Comparison of ENCODE assay signal across 19 mouse cellular contexts in the genomic region with DNA sequence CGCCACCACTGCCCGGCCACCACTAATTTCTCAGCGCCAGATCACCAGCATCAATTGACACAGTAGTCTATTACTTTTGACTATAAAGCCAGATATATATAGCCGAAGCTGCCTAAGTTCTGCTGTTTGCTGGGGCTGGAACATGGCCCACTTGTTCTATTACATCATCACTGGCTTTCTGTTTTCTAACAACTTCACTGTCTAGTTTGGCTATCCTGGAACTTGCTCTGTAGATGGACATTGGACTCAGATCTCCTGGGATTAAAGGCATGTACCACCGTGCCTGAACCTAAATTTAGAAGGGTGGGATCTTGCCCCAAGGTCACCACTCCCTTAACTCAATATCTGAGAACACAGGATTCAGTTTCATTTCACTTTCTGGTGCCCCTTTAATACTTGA. TPM values are rescaled to one million over a fixed set of nuclear protein-coding genes. Genes with fewer than 3 reads are reported as not detected.
"Had no signal": no experiment of that assay in that cellular context is flagged by ENCODE, and none has a peak within 500 bp of the region (broad histone marks: within the 10 kb centered on the region; RNA-seq: fewer than 3 reads in every experiment).

No protein-coding gene starts in this region.

- H3K27ac ChIP-seq: macrophage; midbrain, embryonic 13.5 days; midbrain, embryonic 15.5 days; neural tube, embryonic 12.5 days; stomach, embryonic 15.5 days; stomach, postnatal 0 days had no signal

- H3K9ac ChIP-seq: lung, embryonic 14.5 days; midbrain, embryonic 13.5 days; midbrain, embryonic 15.5 days; neural tube, embryonic 12.5 days; stomach, embryonic 15.5 days had no signal

- H3K4me1 ChIP-seq: megakaryocyte, embryonic 14.5 days; midbrain, embryonic 13.5 days; midbrain, embryonic 15.5 days; neural tube, embryonic 12.5 days; stomach, embryonic 15.5 days had no signal

- DNase-seq: lung, adult 18-20 months; lung, embryonic 14.5 days; lung, postnatal 14 days; lung, postnatal 36 days; right cerebral cortex, postnatal 14 days; thymus, adult 2 months; thymus, postnatal 25 days; thymus, postnatal 4 days had no signal

- H3K4me2 ChIP-seq: lung, embryonic 14.5 days; midbrain, embryonic 11.5 days; midbrain, embryonic 13.5 days; midbrain, embryonic 15.5 days; neural tube, embryonic 12.5 days; stomach, embryonic 15.5 days had no signal

- H3K27me3 ChIP-seq: megakaryocyte, embryonic 14.5 days; midbrain, embryonic 13.5 days; midbrain, embryonic 15.5 days; neural tube, embryonic 12.5 days; stomach, embryonic 15.5 days had no signal

- ATAC-seq: midbrain, embryonic 13.5 days; midbrain, embryonic 15.5 days had no signal

- H3K9me3 ChIP-seq: megakaryocyte, embryonic 14.5 days; midbrain, embryonic 13.5 days; midbrain, embryonic 15.5 days; neural tube, embryonic 12.5 days; stomach, embryonic 15.5 days had no signal

- H3K4me3 ChIP-seq: megakaryocyte, embryonic 14.5 days; midbrain, embryonic 13.5 days; midbrain, embryonic 15.5 days; neural tube, embryonic 12.5 days; stomach, embryonic 15.5 days had no signal

RNA-seq across cellular contexts. Expression of gene Sox15, which starts 9.3 kb away (rescaled TPM):
- total RNA-seq: megakaryocyte progenitor cell, adult 5-6 weeks had no signal
- polyA plus RNA-seq: lung, embryonic 14.5 days; macrophage; midbrain, embryonic 15.5 days; neural tube, embryonic 14.5 days had no signal

RNA-seq across cellular contexts. Expression of gene Sat2, which starts 24.0 kb away (rescaled TPM):
- total RNA-seq: neutrophil, adult 5-6 weeks had no signal
